Mouse (Mus musculus): ENCODE data around the gene Olfr332.

GRCm38 (mm10) chr11:58452759-58453158, 39.6 kb downstream of the Olfr332 start, which contains the start of gene Lypd9:
- TF ChIP-seq MAX (IDR thresholded peaks at IDR 0.05) (no peak), CEBPB (IDR thresholded peaks at IDR 0.05; ENCODE audit: low read depth) (no peak), CTCF (IDR thresholded peaks at IDR 0.05; ENCODE audit: control insufficient read depth, insufficient read depth, insufficient read length) (no peak), USF1 (IDR thresholded peaks at IDR 0.05; ENCODE audit: low read depth) (no peak)

Measured in C2C12 (cell line).